Mouse (Mus musculus) right cerebral cortex, postnatal 4 days (tissue): ENCODE results near the gene Mrpl9.

Experiments used
- DNase-seq: peaks from one replicate; pipeline ENCODE4 v3.0.0-alpha.2; 2022

Mrpl9 gene

DNA sequence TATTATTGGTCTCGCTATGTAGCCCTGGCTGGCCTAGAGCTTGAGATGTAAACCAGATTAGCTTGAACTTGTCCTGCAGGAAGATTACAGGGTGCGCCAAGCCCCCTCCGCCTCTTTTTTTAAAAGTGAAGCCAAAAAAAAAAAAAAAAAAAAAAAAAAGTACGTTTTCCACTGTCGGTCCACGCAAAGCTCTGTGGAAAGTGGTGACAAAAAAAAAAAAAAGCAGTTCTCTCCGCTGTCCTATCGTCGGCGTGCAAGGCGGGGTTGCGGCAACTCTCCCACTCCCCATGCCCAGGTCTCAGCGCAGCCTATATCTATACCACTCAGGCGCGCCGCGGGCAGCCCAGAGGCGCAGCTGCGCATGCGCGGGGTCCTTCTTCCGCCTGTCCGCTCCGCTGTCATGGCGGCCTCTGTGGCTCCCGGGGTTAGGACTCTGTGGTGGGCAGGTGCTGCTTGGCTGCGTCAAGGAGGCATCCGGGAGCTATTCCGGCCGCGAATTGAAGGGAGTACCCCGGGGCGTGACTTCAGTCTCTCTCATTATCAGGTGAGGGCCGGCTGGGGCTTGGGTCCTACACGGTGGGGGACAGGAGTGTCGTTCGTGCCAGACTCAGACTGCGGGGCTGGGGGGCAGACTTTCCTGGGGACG lies at the start of gene Mrpl9:
Gene Mrpl9 (plus strand): TSS at position 368 of the 646 bp plus-strand sequence.
- DNase-seq = peak; percentile 97

GRCm38 (mm10) chr3:94396336-94396735 lies 46.8 kb upstream of the Mrpl9 start:
- no peak for DNase-seq

GRCm38 (mm10) chr3:94396851-94397250 lies 46.3 kb upstream of the Mrpl9 start:
- DNase-seq = no peak

- DNase-seq = no peak
Observed at GRCm38 (mm10) chr3:94398217-94398616, 44.9 kb upstream of the Mrpl9 start, which contains the start of gene Lingo4. Gene Lingo4 (plus strand): TSS chr3:94398517.

GRCm38 (mm10) chr3:94398943-94399481 lies 44.1 kb upstream of the Mrpl9 start:
- peak; percentile 47 for DNase-seq

DNA sequence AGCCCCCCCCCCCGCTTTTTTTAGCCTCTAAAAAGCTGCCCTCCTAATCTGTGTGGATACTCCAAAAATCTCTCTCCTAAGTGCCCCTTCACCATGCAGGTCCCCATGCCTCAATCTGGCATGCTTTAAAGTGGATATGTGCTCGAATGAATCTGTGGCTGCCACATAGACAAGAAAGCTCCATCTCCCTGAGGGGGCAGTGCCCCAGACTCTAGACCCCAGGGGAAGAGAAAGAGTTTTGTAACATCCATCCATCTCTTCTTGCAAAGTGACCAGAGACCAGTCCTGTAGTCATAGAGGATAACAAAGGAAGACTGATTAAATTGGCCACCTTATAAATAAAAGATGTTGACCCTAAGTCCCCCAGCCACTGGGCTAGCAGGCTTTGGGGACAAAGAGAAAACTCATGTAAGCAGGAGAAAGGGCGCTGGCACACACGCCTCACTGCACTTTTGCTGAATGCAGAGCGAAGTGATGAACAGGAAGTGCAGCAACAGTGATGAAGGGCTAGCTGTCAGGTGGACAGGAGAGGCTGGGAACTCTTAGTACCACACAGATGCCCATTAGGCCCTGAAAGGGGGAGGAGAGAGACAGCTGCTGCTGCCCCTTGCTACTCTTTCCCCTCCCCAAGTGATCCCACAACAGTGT lies 43.3 kb upstream of the Mrpl9 start:
- DNase-seq = no peak

GRCm38 (mm10) chr3:94402451-94402850 lies 40.7 kb upstream of the Mrpl9 start:
- no peak for DNase-seq

GRCm38 (mm10) chr3:94404366-94405054 lies 38.6 kb upstream of the Mrpl9 start:
- DNase-seq = peak; percentile 11

GRCm38 (mm10) chr3:94405561-94405960 lies 37.6 kb upstream of the Mrpl9 start:
- DNase-seq = no peak

DNA sequence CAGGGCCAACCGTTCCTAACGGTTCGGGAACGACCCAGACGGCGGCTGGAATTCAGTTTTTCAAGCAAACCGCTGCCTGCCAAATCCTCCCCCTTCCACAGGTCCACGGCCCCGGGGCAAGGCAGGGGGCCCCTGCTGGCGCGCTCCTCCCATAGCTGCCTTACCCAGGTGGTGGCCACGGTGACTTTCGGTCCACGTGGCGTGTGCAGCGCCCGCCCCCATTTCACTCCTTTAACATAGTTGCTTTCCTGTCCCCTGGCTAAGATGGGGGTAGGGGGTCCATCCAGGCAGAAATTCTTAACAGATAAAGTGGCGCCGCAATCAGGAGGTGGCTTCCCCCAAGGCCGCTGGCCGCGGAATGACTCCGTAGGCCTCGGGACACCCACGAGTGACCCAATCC lies 30.6 kb upstream of the Mrpl9 start:
- no peak for DNase-seq

- DNase-seq = peak; percentile 95
Observed at GRCm38 (mm10) chr3:94413031-94413679, 30.0 kb upstream of the Mrpl9 start, which contains the start of gene Tdrkh. Gene Tdrkh (plus strand): TSS chr3:94413273.

GRCm38 (mm10) chr3:94430980-94431379 lies 12.1 kb upstream of the Mrpl9 start:
- no peak for DNase-seq

DNA sequence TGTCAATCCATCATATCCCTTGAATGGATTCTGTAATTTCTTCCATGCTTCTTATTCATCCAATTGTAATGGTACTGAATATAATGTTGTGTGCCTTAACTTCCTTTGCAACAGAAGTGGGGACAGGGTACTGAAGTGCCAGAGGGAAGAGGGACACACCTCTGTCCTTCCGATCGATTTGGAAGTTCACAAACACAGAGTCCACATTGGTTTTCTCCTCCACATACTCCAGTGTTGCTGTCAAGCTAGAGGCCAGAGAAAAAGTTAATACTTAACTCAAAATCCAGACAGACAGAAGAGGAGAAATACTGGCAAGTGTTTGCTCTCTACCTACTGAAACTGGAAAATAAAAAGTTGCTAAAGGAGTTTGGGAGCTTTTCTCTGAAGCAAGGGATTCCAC lies 8.8 kb upstream of the Mrpl9 start:
- DNase-seq = no peak

DNA sequence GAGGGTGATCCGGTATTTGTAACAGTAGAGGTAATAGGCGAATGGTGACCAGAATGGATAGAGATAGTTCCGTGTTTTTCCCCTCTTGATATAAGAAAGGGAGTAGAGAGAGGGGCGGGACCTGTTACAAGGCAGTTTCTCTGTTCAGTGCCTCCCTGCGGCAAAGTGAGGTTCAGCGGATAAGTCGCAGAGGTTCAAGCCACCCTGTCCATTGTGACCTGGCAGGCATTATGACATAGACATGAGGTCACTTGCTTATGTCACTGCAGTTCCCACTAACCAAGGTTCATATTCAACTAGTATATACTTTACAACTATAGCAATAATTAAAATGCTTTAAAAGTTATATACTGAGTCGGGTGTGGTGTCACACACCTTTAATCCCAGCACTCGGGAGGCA lies 6.7 kb upstream of the Mrpl9 start:
- no peak for DNase-seq

DNA sequence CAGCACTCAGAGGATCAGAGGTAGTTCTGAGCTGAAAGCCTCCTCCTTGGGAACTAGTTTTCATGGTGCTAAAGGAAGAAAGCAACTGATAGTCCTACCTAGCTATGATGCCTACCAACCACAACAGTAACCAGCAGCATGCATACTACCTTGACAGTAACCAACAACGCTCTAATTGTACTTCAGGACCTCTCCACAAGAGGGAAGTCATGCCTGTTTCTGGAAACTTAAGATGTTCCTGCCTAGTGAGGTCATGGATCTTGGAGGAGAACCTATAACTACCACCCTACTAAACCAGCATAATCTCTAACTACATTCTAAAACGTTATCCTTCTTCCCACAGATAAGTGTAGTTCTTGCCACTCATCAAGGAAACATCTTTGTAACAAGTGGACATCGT lies 1.9 kb upstream of the Mrpl9 start:
- no peak for DNase-seq

- no peak for DNase-seq
Observed at GRCm38 (mm10) chr3:94443597-94443964, 463 bp downstream of the Mrpl9 start, which contains the start of gene Oaz3. Gene Oaz3 (minus strand): TSS chr3:94443915.

- no peak for DNase-seq
Observed at GRCm38 (mm10) chr3:94449377-94449776, 6.3 kb downstream of the Mrpl9 start.

- DNase-seq = peak; percentile 80
Observed at GRCm38 (mm10) chr3:94456529-94457000, 13.4 kb downstream of the Mrpl9 start.

- no peak for DNase-seq
Observed at GRCm38 (mm10) chr3:94457055-94457454, 13.9 kb downstream of the Mrpl9 start.

GRCm38 (mm10) chr3:94459834-94460233 lies 16.7 kb downstream of the Mrpl9 start:
- DNase-seq = no peak

DNA sequence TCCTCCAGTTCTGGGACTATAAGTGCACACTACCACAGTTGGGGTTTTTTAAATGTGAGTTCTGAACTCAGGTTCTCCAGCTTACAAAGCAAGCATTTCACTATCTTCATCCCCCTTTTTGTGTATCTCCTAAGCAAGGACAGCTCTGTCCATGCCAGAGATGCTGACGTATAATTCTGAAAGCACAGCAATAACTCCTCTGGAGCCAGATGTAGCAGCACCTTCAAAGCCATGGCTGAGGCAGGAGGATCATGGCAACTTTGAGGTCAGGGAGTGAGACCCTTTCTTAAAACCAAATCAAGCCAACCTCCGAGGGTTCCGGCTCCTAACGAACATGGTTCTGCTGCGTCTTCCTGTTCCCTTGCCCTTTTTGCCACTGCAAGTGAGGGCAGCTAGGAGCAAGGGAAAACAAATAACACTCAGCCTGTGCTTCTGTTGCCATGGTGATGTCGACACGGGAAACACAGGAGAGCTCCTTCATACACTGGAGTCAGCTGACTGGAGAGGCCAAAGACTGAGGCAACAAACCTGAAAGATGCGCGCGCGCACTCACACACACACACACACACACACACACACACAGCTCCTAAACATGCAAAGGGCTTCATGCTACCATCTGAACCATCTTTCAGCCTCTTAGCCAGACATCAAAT lies 20.9 kb downstream of the Mrpl9 start:
- DNase-seq = no peak

GRCm38 (mm10) chr3:94465632-94466430 lies 22.7 kb downstream of the Mrpl9 start:
- DNase-seq = peak; percentile 51
